14 mouse cellular contexts compared by ENCODE assay signal in genomic region chr5:103439171-103439570, GRCm38 (mm10). TPM values are rescaled to one million over a fixed set of nuclear protein-coding genes. Genes with fewer than 3 reads are reported as not detected.
"Had no signal": no experiment of that assay in that cellular context is flagged by ENCODE, and none has a peak within 500 bp of the region (broad histone marks: within the 10 kb centered on the region; RNA-seq: fewer than 3 reads in every experiment).

No protein-coding gene starts in this region.

- DNase-seq: kidney, postnatal 14 days; lung, adult 2 months; lung, postnatal 10 days; right cerebral cortex, postnatal 14 days; thymus, adult 2 months; thymus, postnatal 36 days had no signal

- ATAC-seq: midbrain, embryonic 15.5 days had no signal

- H3K4me2 ChIP-seq: liver, embryonic 11.5 days; liver, embryonic 15.5 days; midbrain, embryonic 11.5 days; midbrain, embryonic 15.5 days had no signal

- H3K27ac ChIP-seq: left cerebral cortex, adult 2 months; limb, embryonic 10.5 days; liver, embryonic 15.5 days; macrophage; midbrain, embryonic 15.5 days had no signal

- H3K9me3 ChIP-seq: limb, embryonic 10.5 days; liver, embryonic 15.5 days; megakaryocyte, embryonic 14.5 days; midbrain, embryonic 15.5 days had no signal

- H3K9ac ChIP-seq: liver, embryonic 15.5 days; midbrain, embryonic 15.5 days had no signal

- H3K4me3 ChIP-seq: left cerebral cortex, adult 2 months; limb, embryonic 10.5 days; liver, embryonic 15.5 days; megakaryocyte, embryonic 14.5 days; midbrain, embryonic 15.5 days had no signal

- H3K27me3 ChIP-seq: liver, embryonic 15.5 days; midbrain, embryonic 15.5 days had no signal

- H3K36me3 ChIP-seq: limb, embryonic 10.5 days; liver, embryonic 15.5 days; midbrain, embryonic 15.5 days had no signal

RNA-seq across cellular contexts. Expression of gene Ptpn13, which starts 14.2 kb away (rescaled TPM):
- polyA plus RNA-seq: macrophage had no signal
